In the genomic region with DNA sequence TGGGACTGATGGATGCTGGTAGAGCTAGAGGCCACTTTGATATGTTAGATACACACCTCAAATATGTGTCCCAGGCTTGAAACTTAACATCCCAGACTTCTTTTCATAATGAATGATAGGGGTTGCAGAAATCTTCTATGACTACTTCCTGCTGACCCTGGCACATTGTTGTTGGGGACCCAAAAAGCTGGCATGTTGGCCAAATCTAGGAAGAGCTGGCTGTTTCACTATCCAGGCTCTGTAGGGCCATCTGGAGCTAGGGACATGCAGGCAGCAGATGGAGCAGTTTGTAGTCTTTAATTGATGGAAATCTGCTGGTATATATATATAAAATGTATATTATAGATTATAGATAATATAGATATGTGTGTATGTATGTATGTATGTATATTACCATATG, we compare ENCODE assay signal across 44 mouse cellular contexts. TPM values are rescaled to one million over a fixed set of nuclear protein-coding genes. Genes with fewer than 3 reads are reported as not detected.
"Had no signal": no experiment of that assay in that cellular context is flagged by ENCODE, and none has a peak within 500 bp of the region (broad histone marks: within the 10 kb centered on the region; RNA-seq: fewer than 3 reads in every experiment).

No protein-coding gene starts in this region.

- H3K4me1 ChIP-seq: limb, embryonic 10.5 days; limb, embryonic 12.5 days; limb, embryonic 13.5 days; limb, embryonic 15.5 days; liver, embryonic 12.5 days; liver, embryonic 13.5 days; liver, embryonic 15.5 days; megakaryocyte, embryonic 14.5 days; midbrain, embryonic 10.5 days; midbrain, embryonic 12.5 days; midbrain, embryonic 13.5 days; midbrain, embryonic 15.5 days; neural tube, embryonic 12.5 days; neural tube, embryonic 13.5 days had no signal

- H3K27me3 ChIP-seq: limb, embryonic 12.5 days; limb, embryonic 13.5 days; limb, embryonic 15.5 days; liver, embryonic 12.5 days; liver, embryonic 13.5 days; liver, embryonic 15.5 days; lung, embryonic 15.5 days; midbrain, embryonic 12.5 days; midbrain, embryonic 13.5 days; midbrain, embryonic 15.5 days; neural tube, embryonic 12.5 days had no signal

- H3K4me3 ChIP-seq: limb, embryonic 10.5 days; limb, embryonic 12.5 days; limb, embryonic 13.5 days; limb, embryonic 15.5 days; liver, embryonic 12.5 days; liver, embryonic 13.5 days; liver, embryonic 15.5 days; lung, embryonic 15.5 days; megakaryocyte, embryonic 14.5 days; midbrain, embryonic 10.5 days; midbrain, embryonic 12.5 days; midbrain, embryonic 13.5 days; midbrain, embryonic 15.5 days; myocyte; neural tube, embryonic 12.5 days; neural tube, embryonic 13.5 days had no signal

- H3K36me3 ChIP-seq: limb, embryonic 10.5 days; limb, embryonic 12.5 days; limb, embryonic 13.5 days; limb, embryonic 15.5 days; liver, embryonic 12.5 days; liver, embryonic 13.5 days; liver, embryonic 15.5 days; lung, embryonic 15.5 days; midbrain, embryonic 10.5 days; midbrain, embryonic 12.5 days; midbrain, embryonic 13.5 days; midbrain, embryonic 15.5 days; neural tube, embryonic 12.5 days; neural tube, embryonic 13.5 days had no signal

- H3K9ac ChIP-seq: limb, embryonic 12.5 days; limb, embryonic 13.5 days; limb, embryonic 15.5 days; liver, embryonic 12.5 days; liver, embryonic 13.5 days; liver, embryonic 14.5 days; liver, embryonic 15.5 days; liver, postnatal 0 days; lung, embryonic 14.5 days; lung, embryonic 15.5 days; midbrain, embryonic 12.5 days; midbrain, embryonic 13.5 days; midbrain, embryonic 15.5 days; neural tube, embryonic 12.5 days; neural tube, embryonic 13.5 days had no signal

- DNase-seq: left cerebral cortex, postnatal 4 days; liver; liver, embryonic 13.5 days; liver, postnatal 0 days; lung, adult 18-20 months; lung, adult 2 months; lung, embryonic 14.5 days; lung, postnatal 10 days; lung, postnatal 14 days; lung, postnatal 36 days; lung, postnatal 4 days; midbrain, embryonic 14.5 days had no signal

- H3K4me2 ChIP-seq: limb, embryonic 12.5 days; limb, embryonic 13.5 days; limb, embryonic 15.5 days; liver, embryonic 11.5 days; liver, embryonic 12.5 days; liver, embryonic 13.5 days; liver, embryonic 15.5 days; lung, embryonic 14.5 days; lung, embryonic 15.5 days; midbrain, embryonic 11.5 days; midbrain, embryonic 12.5 days; midbrain, embryonic 13.5 days; midbrain, embryonic 15.5 days; neural tube, embryonic 12.5 days; neural tube, embryonic 13.5 days had no signal

- ATAC-seq: liver, embryonic 12.5 days; liver, postnatal 0 days; lung, postnatal 0 days; midbrain, embryonic 13.5 days; midbrain, embryonic 15.5 days; midbrain, embryonic 16.5 days had no signal

- H3K9me3 ChIP-seq: limb, embryonic 10.5 days; limb, embryonic 12.5 days; limb, embryonic 13.5 days; limb, embryonic 15.5 days; liver, embryonic 12.5 days; liver, embryonic 13.5 days; liver, embryonic 15.5 days; lung, embryonic 15.5 days; megakaryocyte, embryonic 14.5 days; midbrain, embryonic 10.5 days; midbrain, embryonic 12.5 days; midbrain, embryonic 13.5 days; midbrain, embryonic 15.5 days; neural tube, embryonic 12.5 days; neural tube, embryonic 13.5 days had no signal

- H3K27ac ChIP-seq: limb, embryonic 10.5 days; limb, embryonic 12.5 days; limb, embryonic 13.5 days; limb, embryonic 15.5 days; liver, embryonic 12.5 days; liver, embryonic 13.5 days; liver, embryonic 14.5 days; liver, embryonic 15.5 days; lung, embryonic 15.5 days; macrophage; midbrain, embryonic 10.5 days; midbrain, embryonic 12.5 days; midbrain, embryonic 13.5 days; midbrain, embryonic 15.5 days; neural tube, embryonic 12.5 days; neural tube, embryonic 13.5 days had no signal

RNA-seq across cellular contexts. Expression of a gene that starts 8.3 kb away (rescaled TPM):
- total RNA-seq: left cerebral cortex, postnatal 14 days; left cerebral cortex, postnatal 25 days; left cerebral cortex, postnatal 36 days; left cerebral cortex, postnatal 4 days; megakaryocyte progenitor cell, adult 5-6 weeks; megakaryocyte, adult 5-6 weeks; megakaryocyte-erythroid progenitor cell, adult 5-6 weeks; midbrain, postnatal 0 days had no signal
- polyA plus RNA-seq: limb, embryonic 11.5 days; limb, embryonic 12.5 days; limb, embryonic 13.5 days; limb, embryonic 14.5 days; limb, embryonic 15.5 days; liver, embryonic 11.5 days; liver, embryonic 12.5 days; liver, embryonic 13.5 days; lung, adult 2 months; macrophage; midbrain, embryonic 10.5 days; midbrain, embryonic 11.5 days; midbrain, embryonic 12.5 days; midbrain, embryonic 13.5 days; midbrain, embryonic 14.5 days; midbrain, embryonic 15.5 days; midbrain, postnatal 0 days; myocyte; neural tube, embryonic 11.5 days; neural tube, embryonic 12.5 days had no signal

RNA-seq across cellular contexts. Expression of a gene that starts 14.5 kb away (rescaled TPM):
- total RNA-seq: megakaryocyte progenitor cell, adult 5-6 weeks; megakaryocyte, adult 5-6 weeks; megakaryocyte-erythroid progenitor cell, adult 5-6 weeks; monocyte, adult 5-6 weeks had no signal
- polyA plus RNA-seq: myocyte had no signal

RNA-seq across cellular contexts. Expression of a gene that starts 56.3 kb away (rescaled TPM):
- total RNA-seq: left cerebral cortex, postnatal 4 days; megakaryocyte-erythroid progenitor cell, adult 5-6 weeks had no signal
